Mouse (Mus musculus) lung, adult 2 months (tissue): ENCODE measurements around the gene A730061H03Rik.

Experiments
- CTCF ChIP-seq: fragments of 200-500 bp; IDR thresholded peaks from 2 replicates; pipeline ENCODE4 v1.5.1; 2011; ENCODE audit warnings: mild to moderate bottlenecking, low read length, control low read depth; ENCODE audit not compliant: insufficient read depth
- POLR2A ChIP-seq: fragments of 200-500 bp; IDR thresholded peaks from 2 replicates; pipeline ENCODE4 v1.6.1; 2011; ENCODE audit warnings: low read depth, mild to moderate bottlenecking, control low read depth, low read length, borderline replicate concordance; ENCODE audit errors: extremely low read depth

DNA sequence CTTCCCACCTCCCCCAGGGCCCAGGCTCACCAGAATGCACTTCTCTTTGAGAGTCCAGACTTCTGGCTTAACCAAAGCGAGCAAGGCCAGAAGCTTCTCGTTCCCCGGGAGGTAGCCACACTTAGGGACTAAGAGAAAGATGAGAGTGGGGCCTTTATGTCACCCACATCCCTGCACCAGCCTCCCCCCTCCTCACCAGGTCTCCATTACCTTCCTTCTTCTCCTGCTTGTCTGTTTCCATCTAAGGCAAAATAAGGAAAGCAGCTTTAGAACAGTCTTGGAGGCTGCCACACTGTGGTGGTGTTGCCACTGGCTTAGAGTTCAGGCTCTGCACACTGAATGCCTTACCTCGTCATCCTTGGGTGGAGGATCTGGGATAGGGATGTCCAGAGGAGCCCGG, 29.1 kb upstream of the A730061H03Rik start:
- TF ChIP-seq POLR2A (no peak), CTCF (no peak)
